Mouse (Mus musculus) cerebellum, adult 2 months (tissue): ENCODE data around the gene Bicra.

Source experiments
- CTCF ChIP-seq: fragments of 200-500 bp; IDR thresholded peaks from 2 replicates; pipeline ENCODE4 v1.5.1; 2011; ENCODE audit warnings: low read depth, mild to moderate bottlenecking, control low read depth, low read length, moderate library complexity, borderline replicate concordance; ENCODE audit not compliant: insufficient read depth
- POLR2A ChIP-seq: fragments of 200-500 bp; IDR thresholded peaks from 2 replicates; pipeline ENCODE4 v1.6.1; 2011; ENCODE audit warnings: low read length, control low read depth, borderline replicate concordance; ENCODE audit not compliant: insufficient read depth

GRCm38 (mm10) chr7:16050600-16050999 is 2.9 kb upstream of the Bicra start:
- TF ChIP-seq CTCF: no peak
- no peak for TF ChIP-seq POLR2A
